18 mouse cellular contexts compared by ENCODE assay signal in the genomic region with DNA sequence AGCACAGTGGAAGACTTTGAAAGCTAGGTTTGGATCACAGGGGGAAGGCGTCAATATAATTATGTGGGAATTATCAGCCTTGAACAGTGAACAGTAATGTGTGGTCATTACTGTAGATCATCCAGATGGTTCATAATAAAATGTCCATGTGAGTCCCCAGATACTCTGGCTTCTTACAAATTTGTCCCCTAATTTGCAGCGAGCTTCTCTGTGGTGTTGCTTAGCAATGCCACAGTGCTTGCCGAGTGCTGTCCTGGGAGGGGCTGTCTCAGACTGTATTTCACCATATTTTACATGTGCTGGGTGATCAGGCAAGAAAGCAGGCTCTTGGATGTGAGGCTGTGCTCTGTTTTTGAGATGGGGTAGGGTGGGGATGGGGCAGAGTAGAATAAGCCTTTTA.
A peak's percentile ranks its signal among the peaks of the same experiment; 100 is the strongest.
DNase-seq lines count a peak whose midpoint lies in the region; ATAC-seq lines count a peak whose summit lies in the region.
"Had no signal": no experiment of that assay in that cellular context is flagged by ENCODE, and none has a peak within 500 bp of the region (broad histone marks: within the 10 kb centered on the region; RNA-seq: fewer than 3 reads in every experiment).

No protein-coding gene starts in this region.

- no peak for DNase-seq in forebrain, embryonic 11.5 days (ENCODE audit: low spot score)
- no peak for DNase-seq in forebrain, embryonic 10.5 days (ENCODE audit: extremely low spot score, low spot score)
- DNase-seq in brain, adult 2 months (ENCODE audit: low read depth, low spot score) = peak; percentile 67
- peak; percentile 53 for DNase-seq in forebrain, embryonic 14.5 days (ENCODE audit: low spot score)
- DNase-seq in mesoderm, embryonic 11.5 days (ENCODE audit: low read depth, low spot score) = peak; percentile 6
- no peak for DNase-seq in cerebellum, adult 11 months
- DNase-seq in heart, adult 9 months (ENCODE audit: low spot score in 2 of 2) = no peak
- DNase-seq: adrenal gland, adult 2 months; cerebellum, adult 11-12 months; cerebellum, postnatal 25 days; gastrocnemius, adult 2 months; heart, adult 18-20 months; kidney, adult 2 months; kidney, postnatal 4 days; lung, adult 18-20 months; lung, postnatal 36 days; thymus, postnatal 14 days had no signal

- H3K27me3 ChIP-seq in forebrain, embryonic 11.5 days (ENCODE audit: control insufficient read depth, insufficient read depth, low read length) = no peaks in the 10 kb centered on the region
- no peaks in the 10 kb centered on the region for H3K27me3 ChIP-seq in forebrain, embryonic 10.5 days (ENCODE audit: poor library complexity, severe bottlenecking)
- no peaks in the 10 kb centered on the region for H3K27me3 ChIP-seq in forebrain, embryonic 14.5 days (replicated peaks; ENCODE audit: control insufficient read depth, insufficient read depth, low read length)

- no peak overlapping the region for H3K4me2 ChIP-seq in forebrain, embryonic 11.5 days (ENCODE audit: low read depth, low read length, severe bottlenecking)
- H3K4me2 ChIP-seq in forebrain, embryonic 14.5 days (ENCODE audit: low read length) = no peak overlapping the region

- ATAC-seq in forebrain, embryonic 11.5 days (replicated peaks; ENCODE audit: low FRiP score) = 0 out of 2 replicates have a peak, but pooled peaks have one; percentile 12
- ATAC-seq in forebrain, embryonic 14.5 days = peak; percentile 70; the same call in 1 of the 2 replicates
- ATAC-seq in granulocyte monocyte progenitor cell, adult 5-6 weeks (replicated peaks; ENCODE audit: poor library complexity, severe bottlenecking) = no peak

- no peaks in the 10 kb centered on the region; the same call in 1 of the 2 replicates for H3K4me1 ChIP-seq in forebrain, embryonic 11.5 days (replicated peaks; ENCODE audit: control insufficient read depth, insufficient read depth, low read length)
- peaks cover 14% of the 10 kb centered on the region for H3K4me1 ChIP-seq in forebrain, embryonic 10.5 days
- H3K4me1 ChIP-seq in forebrain, embryonic 14.5 days (ENCODE audit: control insufficient read depth, insufficient read depth, low read length) = peaks cover 18% of the 10 kb centered on the region

- no peaks in the 10 kb centered on the region for H3K36me3 ChIP-seq in forebrain, embryonic 11.5 days (ENCODE audit: control insufficient read depth, insufficient read depth, low read length)
- no peaks in the 10 kb centered on the region for H3K36me3 ChIP-seq in forebrain, embryonic 10.5 days (replicated peaks)
- no peaks in the 10 kb centered on the region for H3K36me3 ChIP-seq in forebrain, embryonic 14.5 days (ENCODE audit: control insufficient read depth, insufficient read depth, low read length)

- H3K9ac ChIP-seq in forebrain, embryonic 11.5 days (ENCODE audit: low read length) = no peak overlapping the region
- 0 out of 2 replicates have a peak overlapping the region, but pooled peaks have one; percentile 22 for H3K9ac ChIP-seq in forebrain, embryonic 14.5 days (ENCODE audit: low read length)

- H3K9me3 ChIP-seq in forebrain, embryonic 11.5 days (ENCODE audit: control insufficient read depth, low read length) = no peaks in the 10 kb centered on the region
- no peaks in the 10 kb centered on the region for H3K9me3 ChIP-seq in forebrain, embryonic 10.5 days
- no peaks in the 10 kb centered on the region for H3K9me3 ChIP-seq in forebrain, embryonic 14.5 days (replicated peaks; ENCODE audit: control insufficient read depth, low read length)

- H3K27ac ChIP-seq in forebrain, embryonic 11.5 days (ENCODE audit: low read depth, low read length) = no peak overlapping the region
- no peak overlapping the region for H3K27ac ChIP-seq in forebrain, embryonic 10.5 days
- no peak overlapping the region for H3K27ac ChIP-seq in forebrain, embryonic 14.5 days (ENCODE audit: low read depth, low read length)
- H3K27ac ChIP-seq: gastrocnemius, adult 2 months had no signal

- 64% methylated on average over 3 of the region's 3 CpGs for WGBS in forebrain, embryonic 11.5 days
- 79% methylated on average over 3 of the region's 3 CpGs for WGBS in forebrain, embryonic 10.5 days
- WGBS in forebrain, embryonic 14.5 days = 25% methylated on average over 3 of the region's 3 CpGs

- H3K4me3 ChIP-seq in forebrain, embryonic 11.5 days (ENCODE audit: low read depth, low read length) = no peak overlapping the region
- no peak overlapping the region for H3K4me3 ChIP-seq in forebrain, embryonic 10.5 days
- no peak overlapping the region for H3K4me3 ChIP-seq in forebrain, embryonic 14.5 days (ENCODE audit: low read depth, low read length)
- H3K4me3 ChIP-seq: gastrocnemius, adult 2 months had no signal

Comparison
In these comparisons a context has a peak if more than half of its experiments do, and no peak if none do; other contexts are left out.
1. DNase-seq: peak in brain, adult 2 months (single experiment), forebrain, embryonic 14.5 days (single experiment) and mesoderm, embryonic 11.5 days (single experiment); none in forebrain, embryonic 11.5 days (single experiment), forebrain, embryonic 10.5 days (single experiment), cerebellum, adult 11 months (single experiment) and heart, adult 9 months (0 of 2).